Mouse (Mus musculus) embryonic fibroblast, embryonic 13.5 days (primary cell): ENCODE data around the gene Jun.

Source experiments
- CTCF ChIP-seq: IDR thresholded peaks from 2 replicates; pipeline ENCODE4 v1.5.1; 2011; ENCODE audit warnings: mild to moderate bottlenecking, control low read depth, low read length, moderate library complexity, borderline replicate concordance; ENCODE audit not compliant: insufficient read depth
- POLR2A ChIP-seq: IDR thresholded peaks from 2 replicates; pipeline ENCODE4 v1.6.1; 2011; ENCODE audit warnings: low read depth, mild to moderate bottlenecking, control low read depth, low read length, moderate library complexity

- no peak for TF ChIP-seq CTCF
- no peak for TF ChIP-seq POLR2A
These were observed 31.9 kb upstream of the Jun start for GRCm38 (mm10) chr4:95083957-95084356.
